Mouse (Mus musculus) embryonic fibroblast, embryonic 13.5 days (primary cell): Measurements from ENCODE around the gene Mef2b.

ENCODE experiments used
- CTCF ChIP-seq: IDR thresholded peaks from 2 replicates; pipeline ENCODE4 v1.5.1; 2011; ENCODE audit warnings: mild to moderate bottlenecking, control low read depth, low read length, moderate library complexity, borderline replicate concordance; ENCODE audit not compliant: insufficient read depth
- POLR2A ChIP-seq: IDR thresholded peaks from 2 replicates; pipeline ENCODE4 v1.6.1; 2011; ENCODE audit warnings: low read depth, mild to moderate bottlenecking, control low read depth, low read length, moderate library complexity

DNA sequence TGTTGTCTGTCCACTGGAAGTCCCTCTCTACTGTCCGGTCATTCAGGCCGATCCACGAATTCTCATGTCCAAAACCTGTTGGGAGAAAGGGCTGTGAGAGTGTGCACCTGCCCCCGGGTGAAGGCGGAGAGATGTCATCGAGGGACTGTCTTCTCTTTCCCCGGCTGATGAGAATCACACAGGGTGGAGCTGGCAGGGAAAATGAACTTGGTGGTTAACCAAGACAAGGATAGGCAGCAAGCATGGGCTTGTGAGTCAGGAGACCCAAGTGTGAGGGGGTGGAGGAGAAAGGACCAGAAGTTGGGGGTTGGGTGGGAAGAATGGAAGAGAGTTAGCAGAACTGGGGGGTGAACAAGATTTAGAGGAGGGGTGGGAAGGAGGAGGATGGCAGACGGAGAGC lies 39.3 kb upstream of the Mef2b start:
- TF ChIP-seq POLR2A (no peak), CTCF (no peak)
